Mouse (Mus musculus): ENCODE results near the gene Mboat7. TPM values are rescaled to one million over a fixed set of nuclear protein-coding genes. Genes with fewer than 3 reads are reported as not detected.

The Mboat7 gene
- polyA plus RNA-seq, 1 experiment from 2014 or later: 55.2 TPM

GRCm38 (mm10) chr7:3629030-3629429 is 64.3 kb downstream of the Mboat7 start:
- Histone ChIP-seq H3K4me2 (ENCODE audit: low read length) (peak overlapping the region; percentile 93), H3K4me1 (replicated peaks; ENCODE audit: insufficient read depth, low read length) (peaks cover 8% of the 10 kb centered on the region), H3K27me3 (ENCODE audit: insufficient read depth, low read length) (no peaks in the 10 kb centered on the region), H3K36me3 (ENCODE audit: insufficient read depth, low read length) (0 out of 2 replicates have a peak, but pooled peaks cover 16% of the 10 kb centered on the region), H3K9me3 (replicated peaks; ENCODE audit: low read length) (no peaks in the 10 kb centered on the region), H3K27ac (no peak overlapping the region), H3K9ac (ENCODE audit: low read depth, low read length) (peak overlapping the region; percentile 77), H3K4me3 (replicated peaks; ENCODE audit: low read depth, low read length) (peak overlapping the region; percentile 66)
- DNase-seq (ENCODE audit: low spot score) (no peak), ATAC-seq (replicated peaks; ENCODE audit: low FRiP score, low read depth) (no peak; the same call in 1 of the 2 replicates)
- no peak for TF ChIP-seq CTCF (IDR thresholded peaks at IDR 0.05; ENCODE audit: low read depth)
- WGBS: 36% methylated on average over 4 of the region's 4 CpGs

Small RNA genes within 50 kb of the gene (microRNA-seq; reads per million reads assigned to microRNA genes)
- gene Mir3572: 1.4 reads per million

Other genes starting within 250 kb of the Mboat7 start
- gene Tarm1, start 190.9 kb downstream of the Mboat7 start, polyA plus RNA-seq (2015; fragmentation: Nextera tagmentation; extraction: Ambion mirVana): 0.80 and 0.88 TPM in 2 replicates
- gene Oscar, start 77.4 kb downstream of the Mboat7 start, polyA plus RNA-seq (2015; fragmentation: Nextera tagmentation; extraction: Ambion mirVana): 0.14 TPM in 1 of 2 replicates, not detected in the other
- 637 and 674 TPM in 2 replicates for gene Ndufa3, start 76.2 kb downstream of the Mboat7 start, polyA plus RNA-seq (2015; fragmentation: Nextera tagmentation; extraction: Ambion mirVana)
- 17.0 and 19.3 TPM in 2 replicates for gene Tfpt, start 63.6 kb downstream of the Mboat7 start, polyA plus RNA-seq (2015; fragmentation: Nextera tagmentation; extraction: Ambion mirVana)
- gene Prpf31, start 63.5 kb downstream of the Mboat7 start, polyA plus RNA-seq (2015; fragmentation: Nextera tagmentation; extraction: Ambion mirVana): 66.3 and 74.6 TPM in 2 replicates
- 39.0 and 41.7 TPM in 2 replicates for gene Cnot3, start 48.3 kb downstream of the Mboat7 start, polyA plus RNA-seq (2015; fragmentation: Nextera tagmentation; extraction: Ambion mirVana)
- gene Leng1, start 27.7 kb downstream of the Mboat7 start, polyA plus RNA-seq (2015; fragmentation: Nextera tagmentation; extraction: Ambion mirVana): 17.5 and 18.5 TPM in 2 replicates
- gene Tmc4, start 16.0 kb downstream of the Mboat7 start, polyA plus RNA-seq (2015; fragmentation: Nextera tagmentation; extraction: Ambion mirVana): 27.9 and 28.1 TPM in 2 replicates
- 228 and 235 TPM in 2 replicates for gene Tsen34, start 660 bp downstream of the Mboat7 start, polyA plus RNA-seq (2015; fragmentation: Nextera tagmentation; extraction: Ambion mirVana)
- gene Rps9, start 10.5 kb upstream of the Mboat7 start, polyA plus RNA-seq (2015; fragmentation: Nextera tagmentation; extraction: Ambion mirVana): 1,586 and 1,624 TPM in 2 replicates
- gene Pirb, start 26.9 kb upstream of the Mboat7 start, polyA plus RNA-seq (2015; fragmentation: Nextera tagmentation; extraction: Ambion mirVana): 1.3 and 1.4 TPM in 2 replicates
- not detected in 2 replicates for gene Gm15448, start 132.2 kb upstream of the Mboat7 start, polyA plus RNA-seq (2015; fragmentation: Nextera tagmentation; extraction: Ambion mirVana)
- 0.17 and 0.24 TPM in 2 replicates for gene Pira2, start 151.5 kb upstream of the Mboat7 start, polyA plus RNA-seq (2015; fragmentation: Nextera tagmentation; extraction: Ambion mirVana)
- gene Gm14548, start 204.6 kb upstream of the Mboat7 start, polyA plus RNA-seq (2015; fragmentation: Nextera tagmentation; extraction: Ambion mirVana): 0.08 and 0.11 TPM in 2 replicates
- 0.12 and 0.32 TPM in 2 replicates for gene Lilra6, start 222.0 kb upstream of the Mboat7 start, polyA plus RNA-seq (2015; fragmentation: Nextera tagmentation; extraction: Ambion mirVana)

Data from kidney, postnatal 0 days (tissue).